Mouse (Mus musculus): ENCODE results near the gene Pdilt.

DNA sequence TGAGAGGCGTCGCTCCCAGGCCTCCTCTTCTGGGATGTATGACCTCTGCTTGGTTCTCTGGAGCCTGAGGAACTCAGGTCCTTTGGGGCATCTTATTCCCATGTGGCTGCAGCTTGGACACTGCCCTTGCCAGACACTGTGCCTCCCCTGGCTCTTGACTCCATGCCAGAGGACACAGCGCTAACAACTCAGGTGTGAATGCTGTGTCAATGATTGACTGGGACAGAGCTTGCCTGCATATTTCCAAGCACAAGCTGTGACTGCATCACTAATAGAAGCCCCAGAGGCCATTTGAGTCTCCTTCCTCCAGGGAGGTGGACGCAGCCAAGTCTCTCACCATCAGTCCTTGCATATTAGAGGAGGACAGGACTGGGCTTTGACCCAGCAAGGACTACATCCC is 12.1 kb downstream of the Pdilt start:
- TF ChIP-seq CTCF (IDR thresholded peaks at IDR 0.05; ENCODE audit: low read depth, low read length) = no peak
- TF ChIP-seq POLR2A (IDR thresholded peaks at IDR 0.05; ENCODE audit: borderline replicate concordance, low read depth, low read length) = no peak

Measured in bone marrow macrophage, adult 2 months (primary cell).